Mouse (Mus musculus) heart, embryonic 16.5 days (tissue): ENCODE results near the gene Sox6. TPM values are rescaled to one million over a fixed set of nuclear protein-coding genes. Genes with fewer than 3 reads are reported as not detected.
A peak's percentile ranks its signal among the peaks of the same experiment; 100 is the strongest.

Experiments used
- ATAC-seq: fragments of 200-750 bp; cut with Nextera tagmentation; replicated peaks from 2 replicates; pipeline ENCODE4 v1.8.0; 2017; ENCODE audit warnings: moderate number of reproducible peaks; ENCODE audit not compliant: insufficient read depth, low FRiP score; ENCODE audit errors: extremely low read depth
- H3K27ac ChIP-seq: fragments of 300-500 bp; sonication (generic); 2 replicates; pipeline ENCODE4 v1.5.1; 2014; ENCODE audit warnings: mild to moderate bottlenecking, low read length, control low read depth, moderate library complexity
- H3K27me3 ChIP-seq: fragments of 300-500 bp; sonication (generic); 2 replicates; pipeline ENCODE4 v1.6.1; 2014; ENCODE audit warnings: low read length, mixed read lengths; ENCODE audit not compliant: control insufficient read depth, insufficient read depth
- H3K36me3 ChIP-seq: fragments of 300-500 bp; sonication (generic); 2 replicates; pipeline ENCODE4 v1.6.1; 2014; ENCODE audit not compliant: control insufficient read depth, insufficient read depth
- H3K4me1 ChIP-seq: fragments of 300-500 bp; sonication (generic); 2 replicates; pipeline ENCODE4 v1.6.1; 2014; ENCODE audit warnings: low read length, mixed read lengths; ENCODE audit not compliant: control insufficient read depth, insufficient read depth
- H3K4me2 ChIP-seq: fragments of 300-500 bp; sonication (generic); 2 replicates; pipeline ENCODE4 v1.6.1; 2014; ENCODE audit warnings: low read depth, mild to moderate bottlenecking, control low read depth, low read length
- H3K4me3 ChIP-seq: fragments of 300-500 bp; sonication (generic); 2 replicates; pipeline ENCODE4 v1.5.1; 2014; ENCODE audit warnings: mild to moderate bottlenecking, control low read depth, low read length
- H3K9ac ChIP-seq: fragments of 300-500 bp; sonication (generic); 2 replicates; pipeline ENCODE4 v1.6.1; 2014; ENCODE audit warnings: low read length, control low read depth
- H3K9me3 ChIP-seq: fragments of 300-500 bp; sonication (generic); replicated peaks from 2 replicates; pipeline ENCODE4 v1.6.1; 2016; ENCODE audit warnings: low read length; ENCODE audit not compliant: control insufficient read depth
- WGBS: fragments of 180-500 bp; shearing (Covaris S2); extraction: QIAGEN DNeasy Blood & Tissue Kit; methylation state at CpG from one replicate; pipeline ENCODE4 v1.1.7; 2014; 5-methylcytosine and 5-hydroxymethylcytosine counted together
- polyA plus RNA-seq: library from polyadenylated mRNA; unstranded; fragments of >200 nt; fragmentation: Nextera tagmentation; extraction: Ambion mirVana; gene quantifications from 2 replicates; pipeline ENCODE4 v1.2.1, GENCODE M21; 2015

The Sox6 gene
- polyA plus RNA-seq, 1 experiment from 2014 or later = 25.6 TPM

- no peak for ATAC-seq
- Histone ChIP-seq H3K27me3 (no peaks in the 10 kb centered on the region), H3K9ac (no peak overlapping the region), H3K9me3 (no peaks in the 10 kb centered on the region), H3K36me3 (no peaks in the 10 kb centered on the region), H3K4me2 (no peak overlapping the region), H3K27ac (no peak overlapping the region), H3K4me3 (no peak overlapping the region), H3K4me1 (peaks cover 3% of the 10 kb centered on the region)
- WGBS = 82% methylated on average over 8 of the region's 8 CpGs
Observed at GRCm38 (mm10) chr7:115766316-115766715, 272.3 kb downstream of the Sox6 start.

GRCm38 (mm10) chr7:115763851-115764250, 274.7 kb downstream of the Sox6 start:
- Histone ChIP-seq H3K4me2 (no peak overlapping the region), H3K9me3 (no peaks in the 10 kb centered on the region), H3K27ac (no peak overlapping the region), H3K36me3 (no peaks in the 10 kb centered on the region), H3K4me1 (peaks cover 3% of the 10 kb centered on the region), H3K4me3 (no peak overlapping the region), H3K27me3 (no peaks in the 10 kb centered on the region), H3K9ac (no peak overlapping the region)
- no peak for ATAC-seq
- WGBS = 37% methylated on average over 2 of the region's 2 CpGs

GRCm38 (mm10) chr7:115758172-115758571, 280.4 kb downstream of the Sox6 start:
- 24% methylated on average over 1 of the region's 1 CpGs for WGBS
- H3K9ac ChIP-seq = no peak overlapping the region
- ATAC-seq = no peak

GRCm38 (mm10) chr7:115755272-115755671, 283.3 kb downstream of the Sox6 start:
- no peak overlapping the region for H3K27ac ChIP-seq
- peaks cover 21% of the 10 kb centered on the region for H3K4me1 ChIP-seq
- no peak for ATAC-seq
- H3K9me3 ChIP-seq = no peaks in the 10 kb centered on the region
- H3K4me3 ChIP-seq = no peak overlapping the region
- no peak overlapping the region for H3K9ac ChIP-seq
- H3K4me2 ChIP-seq = no peak overlapping the region
- no peaks in the 10 kb centered on the region for H3K36me3 ChIP-seq
- no peaks in the 10 kb centered on the region for H3K27me3 ChIP-seq
- WGBS = 71% methylated on average over 4 of the region's 4 CpGs

More at GRCm38 (mm10) chr7:115758172-115758571, 280.4 kb downstream of the Sox6 start:
- no peaks in the 10 kb centered on the region for H3K27me3 ChIP-seq
- no peak overlapping the region for H3K4me2 ChIP-seq
- H3K9me3 ChIP-seq = no peaks in the 10 kb centered on the region
- no peak overlapping the region for H3K4me3 ChIP-seq
- H3K27ac ChIP-seq = no peak overlapping the region
- no peaks in the 10 kb centered on the region for H3K36me3 ChIP-seq
- no peaks in the 10 kb centered on the region for H3K4me1 ChIP-seq

GRCm38 (mm10) chr7:115754216-115754615, 284.4 kb downstream of the Sox6 start:
- Histone ChIP-seq H3K9ac (no peak overlapping the region), H3K9me3 (no peaks in the 10 kb centered on the region), H3K27me3 (no peaks in the 10 kb centered on the region), H3K4me2 (no peak overlapping the region), H3K4me3 (no peak overlapping the region), H3K4me1 (peaks cover 24% of the 10 kb centered on the region), H3K36me3 (no peaks in the 10 kb centered on the region), H3K27ac (no peak overlapping the region)
- ATAC-seq = no peak
- WGBS = 78% methylated on average over 7 of the region's 7 CpGs

GRCm38 (mm10) chr7:115752121-115752634, 286.4 kb downstream of the Sox6 start:
- ATAC-seq = peak; percentile 77
- H3K9ac ChIP-seq = peak overlapping the region; percentile 45
- H3K4me1 ChIP-seq = peaks cover 24% of the 10 kb centered on the region
- no peaks in the 10 kb centered on the region for H3K27me3 ChIP-seq
- peak overlapping the region; percentile 5; the same call in 1 of the 2 replicates for H3K4me3 ChIP-seq
- peak overlapping the region; percentile 32 for H3K4me2 ChIP-seq
- no peaks in the 10 kb centered on the region for H3K36me3 ChIP-seq
- H3K27ac ChIP-seq = peak overlapping the region; percentile 51
- no peaks in the 10 kb centered on the region for H3K9me3 ChIP-seq
- WGBS = 28% methylated on average over 5 of the region's 5 CpGs

GRCm38 (mm10) chr7:115751083-115751482, 287.5 kb downstream of the Sox6 start:
- H3K4me1 ChIP-seq = peaks cover 24% of the 10 kb centered on the region
- H3K27ac ChIP-seq = 0 out of 2 replicates have a peak overlapping the region, but pooled peaks have one; percentile 51
- no peak overlapping the region for H3K4me2 ChIP-seq
- no peak overlapping the region for H3K9ac ChIP-seq
- WGBS = 44% methylated on average over 3 of the region's 3 CpGs
- H3K27me3 ChIP-seq = no peaks in the 10 kb centered on the region
- no peak overlapping the region for H3K4me3 ChIP-seq
- no peaks in the 10 kb centered on the region for H3K9me3 ChIP-seq
- no peaks in the 10 kb centered on the region for H3K36me3 ChIP-seq
- ATAC-seq = no peak

GRCm38 (mm10) chr7:115750275-115750825, 288.2 kb downstream of the Sox6 start:
- Histone ChIP-seq H3K9me3 (no peaks in the 10 kb centered on the region), H3K4me2 (no peak overlapping the region), H3K4me1 (peaks cover 24% of the 10 kb centered on the region), H3K27me3 (no peaks in the 10 kb centered on the region), H3K4me3 (no peak overlapping the region), H3K9ac (no peak overlapping the region), H3K36me3 (no peaks in the 10 kb centered on the region), H3K27ac (peak overlapping the region; percentile 33; the same call in 1 of the 2 replicates)
- WGBS = 30% methylated on average over 8 of the region's 8 CpGs
- ATAC-seq = peak; percentile 10; the same call in 1 of the 2 replicates

GRCm38 (mm10) chr7:115747541-115747940, 291.1 kb downstream of the Sox6 start:
- no peak overlapping the region for H3K4me2 ChIP-seq
- 86% methylated on average over 7 of the region's 7 CpGs for WGBS
- no peak overlapping the region for H3K9ac ChIP-seq
- H3K9me3 ChIP-seq = no peaks in the 10 kb centered on the region
- no peaks in the 10 kb centered on the region for H3K36me3 ChIP-seq
- peaks cover 22% of the 10 kb centered on the region for H3K4me1 ChIP-seq
- H3K4me3 ChIP-seq = no peak overlapping the region
- H3K27me3 ChIP-seq = no peaks in the 10 kb centered on the region
- no peak for ATAC-seq
- H3K27ac ChIP-seq = no peak overlapping the region
